Mouse (Mus musculus) G1E (cell line): ENCODE results near the gene Zkscan14.

Experiments used
- CTCF ChIP-seq: IDR thresholded peaks from 2 replicates; pipeline ENCODE4 v1.5.1; 2012; ENCODE audit warnings: low read depth, low read length, inconsistent platforms, mixed read lengths
- GATA1 ChIP-seq: IDR thresholded peaks from 2 replicates; pipeline ENCODE4 v1.6.1; 2012; ENCODE audit warnings: borderline replicate concordance, low read length, inconsistent platforms, mixed read lengths

DNA sequence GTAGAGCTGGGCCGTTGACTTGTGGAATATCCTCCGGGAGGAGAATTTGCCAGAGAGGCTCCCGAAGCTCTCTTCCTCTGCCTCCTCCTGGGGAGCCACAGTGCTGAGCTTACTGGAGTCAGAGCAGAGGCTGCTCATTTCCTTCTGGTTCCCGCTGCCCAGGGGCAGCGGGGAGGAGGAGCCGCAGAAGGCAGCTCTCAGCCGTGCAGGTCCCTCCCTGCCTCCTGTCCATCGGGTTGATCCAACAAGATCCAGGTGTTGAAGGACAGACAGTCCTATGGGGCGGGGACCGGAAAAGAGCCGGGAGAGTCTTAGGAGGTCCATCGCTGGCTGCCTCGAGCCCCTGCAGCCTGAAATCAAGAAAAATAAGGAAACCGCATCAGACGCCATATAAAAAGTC lies 36.5 kb downstream of the Zkscan14 start:
- TF ChIP-seq GATA1 (no peak), CTCF (no peak)
